ENCODE assay signal across 17 mouse cellular contexts in the genomic region with DNA sequence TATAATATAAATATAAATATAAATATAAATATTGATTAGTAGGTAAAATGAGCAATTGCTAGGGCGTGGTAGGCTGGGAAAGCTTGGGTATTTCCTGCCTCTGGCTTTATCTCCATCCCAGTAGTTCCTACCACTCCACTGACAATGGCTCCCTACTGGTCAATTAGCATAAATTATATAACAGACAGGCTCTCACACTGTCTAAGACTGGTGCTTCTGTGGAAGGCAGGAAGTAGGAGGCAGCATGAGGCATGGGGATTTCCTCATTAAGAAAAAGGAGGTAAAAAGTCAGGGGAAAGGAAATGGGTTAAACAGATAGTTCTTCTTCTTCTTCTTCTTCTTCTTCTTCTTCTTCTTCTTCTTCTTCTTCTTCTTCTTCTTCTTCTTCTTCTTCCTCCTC. TPM values are rescaled to one million over a fixed set of nuclear protein-coding genes. Genes with fewer than 3 reads are reported as not detected.
DNase-seq lines count a peak whose midpoint lies in the region; ATAC-seq lines count a peak whose summit lies in the region.
"Had no signal": no experiment of that assay in that cellular context is flagged by ENCODE, and none has a peak within 500 bp of the region (broad histone marks: within the 10 kb centered on the region; RNA-seq: fewer than 3 reads in every experiment).

No protein-coding gene starts in this region.

- peaks cover 9% of the 10 kb centered on the region; the same call in 1 of the 2 replicates for H3K4me1 ChIP-seq in intestine, embryonic 16.5 days (ENCODE audit: control insufficient read depth, insufficient read depth, low read length)
- H3K4me1 ChIP-seq in forebrain, embryonic 12.5 days = 0 out of 2 replicates have a peak, but pooled peaks cover 5% of the 10 kb centered on the region
- H3K4me1 ChIP-seq: hindbrain, embryonic 15.5 days had no signal

- no peaks in the 10 kb centered on the region for H3K36me3 ChIP-seq in intestine, embryonic 16.5 days (ENCODE audit: control insufficient read depth, insufficient read depth, low read length)
- H3K36me3 ChIP-seq in forebrain, embryonic 12.5 days (replicated peaks) = no peaks in the 10 kb centered on the region
- H3K36me3 ChIP-seq: embryonic facial prominence, embryonic 12.5 days; heart, embryonic 12.5 days; hindbrain, embryonic 10.5 days; hindbrain, embryonic 15.5 days; intestine, embryonic 15.5 days had no signal

- peak; percentile 4 for DNase-seq in thymus, postnatal 4 days
- DNase-seq in thymus, postnatal 10 days (ENCODE audit: low spot score in 2 of 2) = no peak
- peak; percentile 38 for DNase-seq in T-cell, adult 2 months (ENCODE audit: low spot score)
- DNase-seq in naive thymus-derived CD4-positive, alpha-beta T cell, adult 2 months (ENCODE audit: low read depth) = peak; percentile 58
- DNase-seq: adrenal gland, adult 8-10 months; adrenal gland, postnatal 36 days; cerebellum, adult 2 months; cerebellum, postnatal 10 days; gastrocnemius, postnatal 14 days had no signal

- 68% methylated on average over 1 of the region's 1 CpGs for WGBS in intestine, embryonic 16.5 days
- WGBS in forebrain, embryonic 12.5 days = 66% methylated on average over 1 of the region's 1 CpGs

- no peak overlapping the region for H3K4me2 ChIP-seq in intestine, embryonic 16.5 days (ENCODE audit: low read depth, low read length)
- no peak overlapping the region for H3K4me2 ChIP-seq in forebrain, embryonic 12.5 days
- H3K4me2 ChIP-seq: embryonic facial prominence, embryonic 12.5 days; heart, embryonic 12.5 days; hindbrain, embryonic 15.5 days; intestine, embryonic 15.5 days had no signal

- H3K9ac ChIP-seq in intestine, embryonic 16.5 days (ENCODE audit: low read depth, low read length) = no peak overlapping the region
- no peak overlapping the region for H3K9ac ChIP-seq in forebrain, embryonic 12.5 days
- H3K9ac ChIP-seq: embryonic facial prominence, embryonic 12.5 days; heart, embryonic 12.5 days; hindbrain, embryonic 15.5 days; intestine, embryonic 15.5 days had no signal

- H3K4me3 ChIP-seq in intestine, embryonic 16.5 days (ENCODE audit: low read length) = no peak overlapping the region
- H3K4me3 ChIP-seq in forebrain, embryonic 12.5 days (replicated peaks) = no peak overlapping the region
- H3K4me3 ChIP-seq: embryonic facial prominence, embryonic 12.5 days; heart, embryonic 12.5 days; hindbrain, embryonic 10.5 days; hindbrain, embryonic 15.5 days; intestine, embryonic 15.5 days had no signal

- ATAC-seq in intestine, embryonic 16.5 days = no peak
- no peak for ATAC-seq in forebrain, embryonic 12.5 days (ENCODE audit: low FRiP score)
- ATAC-seq: forebrain, embryonic 16.5 days; intestine, embryonic 15.5 days had no signal

- no peak overlapping the region for H3K27ac ChIP-seq in intestine, embryonic 16.5 days (ENCODE audit: low read length)
- no peak overlapping the region for H3K27ac ChIP-seq in forebrain, embryonic 12.5 days
- H3K27ac ChIP-seq: embryonic facial prominence, embryonic 12.5 days; hindbrain, embryonic 10.5 days; hindbrain, embryonic 15.5 days; intestine, embryonic 15.5 days had no signal

- H3K27me3 ChIP-seq in intestine, embryonic 16.5 days (replicated peaks; ENCODE audit: control insufficient read depth, insufficient read depth, low read length) = no peaks in the 10 kb centered on the region
- H3K27me3 ChIP-seq in forebrain, embryonic 12.5 days = no peaks in the 10 kb centered on the region
- H3K27me3 ChIP-seq: embryonic facial prominence, embryonic 12.5 days; heart, embryonic 12.5 days; hindbrain, embryonic 15.5 days; intestine, embryonic 15.5 days had no signal

- H3K9me3 ChIP-seq in intestine, embryonic 16.5 days (ENCODE audit: control insufficient read depth, low read length) = no peaks in the 10 kb centered on the region
- H3K9me3 ChIP-seq in forebrain, embryonic 12.5 days = no peaks in the 10 kb centered on the region
- H3K9me3 ChIP-seq: embryonic facial prominence, embryonic 12.5 days; heart, embryonic 12.5 days; hindbrain, embryonic 10.5 days; hindbrain, embryonic 15.5 days; intestine, embryonic 15.5 days had no signal

RNA-seq across cellular contexts. Expression of a gene that starts 48.4 kb away (rescaled TPM):
- 34.1 and 35.9 TPM in 2 replicates for polyA plus RNA-seq in intestine, embryonic 16.5 days (2015; fragmentation: Nextera tagmentation; extraction: Ambion mirVana)
- 2.9 and 3.0 TPM in 2 replicates for polyA plus RNA-seq in forebrain, embryonic 12.5 days (2016; fragmentation: Nextera tagmentation; extraction: Ambion mirVana)

Comparison
In these comparisons a context has a peak if more than half of its experiments do, and no peak if none do; other contexts are left out.
1. DNase-seq: peak in thymus, postnatal 4 days (single experiment), T-cell, adult 2 months (single experiment) and naive thymus-derived CD4-positive, alpha-beta T cell, adult 2 months (single experiment); none in thymus, postnatal 10 days (0 of 2).